Mouse (Mus musculus) layer of hippocampus, adult 11-12 months (tissue): Measurements from ENCODE around the gene 2310009B15Rik.

Experiments used
- DNase-seq: peaks from one replicate; pipeline ENCODE4 v3.0.0; 2022; ENCODE audit warnings: low spot score

The 2310009B15Rik gene

GRCm38 (mm10) chr1:138856101-138856950 is at the start of gene 2310009B15Rik:
Gene 2310009B15Rik, minus strand, starts transcription at chr1:138856852.
- peak; percentile 71 for DNase-seq

DNA sequence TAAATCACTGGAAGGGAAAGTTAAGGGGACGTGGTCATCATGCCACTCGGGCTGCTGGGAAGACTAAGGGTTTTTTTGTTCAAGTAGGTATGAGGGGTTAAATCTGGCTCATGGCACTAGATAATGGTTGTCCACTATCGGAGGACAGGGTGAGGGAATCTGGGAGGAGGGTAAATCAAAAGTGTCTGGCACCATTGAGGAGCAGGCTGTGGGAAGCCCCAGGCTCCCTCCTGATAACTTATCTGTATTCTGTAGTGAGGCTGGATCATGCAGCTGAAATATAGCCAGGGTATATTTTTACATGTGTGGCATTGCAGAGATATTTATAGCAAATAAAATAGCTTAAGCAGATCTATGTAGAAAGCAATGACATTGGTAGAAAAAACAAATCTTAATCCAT is 49.6 kb upstream of the 2310009B15Rik start:
- no peak for DNase-seq

DNA sequence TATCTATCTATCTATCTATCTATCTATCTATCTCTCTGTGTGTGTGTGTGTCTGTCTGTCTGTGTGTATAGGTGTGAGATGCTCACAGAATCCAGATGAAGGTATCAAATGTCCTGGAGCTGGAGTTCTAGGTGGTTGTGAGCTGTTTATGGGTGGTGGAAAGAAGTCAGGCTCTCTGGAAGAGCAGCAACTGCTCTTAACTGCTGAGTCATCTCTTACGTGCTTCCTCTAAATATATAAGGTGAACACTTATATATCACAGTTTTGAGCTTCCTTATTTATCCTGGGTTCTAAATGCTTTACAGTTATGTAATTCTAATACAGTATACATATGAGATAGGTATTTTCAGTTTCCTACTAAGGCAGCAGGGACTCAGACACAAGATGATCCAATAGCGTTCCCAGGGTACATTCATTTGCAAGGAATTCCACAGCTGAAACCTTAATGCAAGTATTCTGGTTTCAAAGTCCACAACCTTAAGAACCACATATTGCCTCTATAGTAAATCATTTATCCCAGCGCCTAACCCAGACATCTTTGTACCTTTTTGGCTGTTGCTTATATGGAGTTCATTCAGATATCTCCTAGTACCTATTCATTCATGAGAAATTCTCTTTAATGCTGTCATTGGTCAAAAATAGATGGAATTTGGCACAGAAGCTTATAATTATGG is 48.6 kb upstream of the 2310009B15Rik start:
- DNase-seq: no peak

DNA sequence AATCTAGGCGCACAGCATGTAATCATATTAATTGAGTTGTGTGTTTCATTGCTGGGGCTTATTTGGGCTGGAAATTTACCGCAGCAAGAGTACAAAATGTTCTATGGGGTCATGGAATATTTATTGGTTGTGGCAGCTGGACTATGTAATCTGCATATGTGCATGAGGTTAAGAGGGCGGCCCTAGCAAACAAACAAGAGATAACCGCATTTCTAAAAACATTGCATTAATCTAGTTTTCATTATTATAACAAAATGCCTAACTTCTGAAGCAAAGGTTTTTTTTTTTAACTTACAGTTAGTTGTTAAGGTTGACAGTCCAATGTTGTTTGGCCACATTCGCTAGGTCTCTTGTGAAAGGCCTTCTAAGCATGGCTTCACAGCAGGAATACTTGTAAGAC is 47.2 kb upstream of the 2310009B15Rik start:
- DNase-seq: no peak

- peak; percentile 71 for DNase-seq
These were observed 44.9 kb upstream of the 2310009B15Rik start for GRCm38 (mm10) chr1:138901431-138902117.

DNA sequence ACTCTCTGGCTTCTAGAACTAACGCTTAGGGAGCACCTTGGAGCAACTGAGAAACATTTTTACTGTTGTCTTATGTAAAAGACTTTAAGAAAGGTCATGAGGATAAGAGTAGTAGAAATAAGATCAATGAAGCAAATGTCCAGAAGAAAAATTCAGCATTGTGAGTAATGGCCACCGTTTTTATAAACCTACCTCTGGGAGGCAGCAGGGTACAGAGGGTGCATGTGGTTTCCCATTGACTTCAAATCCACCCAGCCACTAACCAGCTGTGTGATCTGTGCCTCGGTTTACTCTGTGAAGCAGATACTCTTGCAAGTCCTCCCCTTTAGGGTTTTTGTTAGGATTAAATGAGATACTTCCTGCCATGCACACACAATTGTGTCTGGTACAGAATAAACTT is 39.4 kb upstream of the 2310009B15Rik start:
- DNase-seq: no peak

DNA sequence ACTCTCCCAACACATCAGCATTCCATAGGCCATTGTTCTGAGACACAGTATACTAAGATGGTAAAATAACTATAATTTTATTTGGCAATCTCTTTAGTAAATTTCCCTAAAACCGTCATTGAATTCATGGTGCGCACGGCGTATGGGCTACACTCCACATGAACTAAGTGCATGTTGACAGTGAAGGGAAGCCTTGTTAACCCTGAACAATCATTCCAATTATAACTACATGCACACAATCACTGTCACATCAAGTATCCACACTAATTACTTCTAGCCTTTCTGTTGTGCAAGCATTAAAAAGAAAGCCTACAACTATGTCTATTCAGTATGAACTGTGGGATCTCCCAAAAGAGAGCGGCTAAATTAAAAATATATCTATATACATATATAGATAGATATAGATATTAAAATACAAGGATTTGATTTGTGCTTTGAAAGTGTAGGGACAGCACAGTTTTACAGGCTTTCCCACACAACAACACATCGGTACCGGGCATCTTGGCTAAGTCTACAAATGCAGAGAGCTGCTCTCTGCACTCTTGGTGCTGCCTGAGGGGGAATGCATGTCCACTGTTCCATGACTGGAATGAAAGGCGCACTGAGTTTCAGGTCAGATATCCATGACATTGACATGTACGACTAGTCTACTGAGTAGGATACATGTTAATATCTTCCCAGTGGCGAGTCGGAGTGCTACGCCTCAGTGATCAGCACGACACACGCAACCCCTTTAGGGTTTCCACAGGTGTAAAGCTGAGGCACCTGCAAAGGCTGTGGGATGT is 21.0 kb upstream of the 2310009B15Rik start:
- DNase-seq: no peak

- no peak for DNase-seq
These were observed 19.9 kb upstream of the 2310009B15Rik start for GRCm38 (mm10) chr1:138876371-138877045.

DNA sequence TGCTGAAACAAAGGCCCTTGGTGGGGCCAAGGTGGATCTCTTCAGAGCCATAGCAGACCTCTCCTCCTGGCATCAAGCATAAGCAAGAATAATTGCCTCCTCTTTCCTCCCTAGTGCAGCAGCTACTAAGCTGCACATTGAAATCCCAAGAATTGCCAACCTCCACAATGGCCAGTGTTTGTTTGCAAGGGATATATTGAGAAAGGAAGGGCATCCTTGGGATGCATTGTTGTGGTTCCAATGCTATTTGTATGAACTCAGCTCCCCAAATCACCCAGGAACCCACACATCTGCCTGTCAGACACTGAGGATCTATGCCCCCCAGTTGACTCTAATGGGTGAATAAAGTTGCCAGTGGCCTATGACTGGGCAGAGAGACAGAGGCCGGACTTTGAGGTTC is 5.8 kb downstream of the 2310009B15Rik start:
- no peak for DNase-seq

DNA sequence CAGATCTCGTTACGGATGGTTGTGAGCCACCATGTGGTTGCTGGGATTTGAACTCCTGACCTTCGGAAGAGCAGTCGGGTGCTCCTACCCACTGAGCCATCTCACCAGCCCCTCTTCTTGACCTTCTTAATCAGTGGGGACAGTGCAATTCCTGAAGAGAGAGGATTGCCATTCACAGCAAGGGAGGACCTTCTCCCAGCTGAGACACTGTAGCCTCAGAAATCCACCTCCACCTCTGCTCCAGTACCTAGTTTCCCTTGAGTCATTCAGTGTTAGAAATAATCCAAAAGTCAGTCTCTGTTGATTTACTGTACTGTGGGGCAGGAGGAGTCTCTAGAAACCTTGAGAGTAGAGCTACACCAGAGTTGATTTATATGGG is 6.5 kb downstream of the 2310009B15Rik start:
- DNase-seq: no peak

- no peak for DNase-seq
These were observed 7.0 kb downstream of the 2310009B15Rik start for GRCm38 (mm10) chr1:138849531-138850160.

DNA sequence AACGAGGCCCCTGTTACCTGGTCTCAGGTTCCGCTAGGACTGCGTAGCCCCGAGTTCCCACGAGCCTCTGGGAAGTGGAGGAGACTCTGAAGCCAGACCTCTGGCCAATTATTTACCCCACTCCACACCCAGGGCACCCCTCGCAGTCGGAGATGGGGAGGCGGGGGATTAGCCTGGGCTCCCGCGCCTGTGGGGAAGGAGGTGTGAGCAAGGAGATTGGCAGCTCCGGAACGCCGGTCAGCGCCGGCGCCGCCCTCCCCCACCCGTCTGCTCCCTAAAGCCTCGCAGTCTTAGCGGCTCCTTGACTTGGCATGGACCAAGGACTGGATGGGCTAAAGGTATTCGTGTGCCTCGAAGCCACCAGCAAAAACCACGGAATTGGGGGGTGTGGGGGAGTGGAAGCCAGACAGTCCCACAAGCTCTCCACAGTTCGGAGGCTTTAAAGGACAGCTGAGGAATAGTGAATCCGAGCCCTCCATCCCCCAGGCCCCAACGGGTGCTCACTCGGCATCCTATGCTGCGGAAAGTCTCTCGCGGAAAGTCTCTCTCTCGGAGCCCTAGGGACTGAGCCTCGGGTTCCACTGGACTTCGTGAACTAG is 8.0 kb downstream of the 2310009B15Rik start, which contains the start of gene Lhx9:
Gene Lhx9, minus strand, starts transcription at position 67 of the 599 bp plus-strand sequence.
- DNase-seq: no peak

DNA sequence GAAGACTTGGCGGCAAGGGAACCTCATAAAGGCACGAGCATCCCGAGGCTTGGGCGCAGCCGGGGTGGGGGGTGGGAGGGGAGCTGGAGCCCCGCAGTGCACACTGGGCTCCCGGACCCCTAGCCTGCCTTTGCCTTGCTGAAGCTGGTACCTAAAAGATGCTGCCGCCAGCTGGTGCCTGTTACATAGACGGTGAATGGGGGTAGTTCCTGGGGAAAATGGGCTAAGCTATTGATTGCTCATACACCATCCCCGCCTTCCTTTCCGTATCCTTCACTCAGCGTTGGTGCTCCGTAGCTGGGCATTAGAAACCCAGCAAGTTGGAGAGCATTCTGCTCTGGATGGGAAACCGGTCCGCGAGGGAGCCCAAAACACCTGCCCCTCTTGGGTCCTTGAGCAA is 8.6 kb downstream of the 2310009B15Rik start:
- DNase-seq: no peak

GRCm38 (mm10) chr1:138847146-138847545 is 9.5 kb downstream of the 2310009B15Rik start:
- no peak for DNase-seq

- no peak for DNase-seq
These were observed 10.1 kb downstream of the 2310009B15Rik start for GRCm38 (mm10) chr1:138846581-138846980.

- DNase-seq: no peak
These were observed 10.5 kb downstream of the 2310009B15Rik start for GRCm38 (mm10) chr1:138846131-138846530.

DNA sequence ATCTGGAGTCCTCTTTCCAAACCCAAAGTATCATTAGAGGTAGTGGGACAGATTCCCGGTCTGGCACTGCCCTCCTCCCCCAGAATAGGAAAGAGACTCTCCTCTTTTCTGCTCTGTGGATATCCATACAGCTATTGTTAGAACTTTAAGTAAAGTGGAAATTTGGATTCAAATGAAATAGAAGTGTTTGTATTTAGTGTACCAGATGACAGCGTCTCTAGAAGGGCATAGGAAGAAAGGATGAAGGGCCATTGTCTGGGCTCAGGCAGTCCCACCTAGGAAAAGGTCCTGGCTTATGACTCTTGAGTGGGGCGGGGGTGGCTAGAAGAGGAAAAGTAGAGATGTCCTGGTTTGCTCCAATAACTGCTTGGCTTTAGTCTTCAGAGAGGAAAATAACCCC is 11.2 kb downstream of the 2310009B15Rik start:
- DNase-seq: no peak

DNA sequence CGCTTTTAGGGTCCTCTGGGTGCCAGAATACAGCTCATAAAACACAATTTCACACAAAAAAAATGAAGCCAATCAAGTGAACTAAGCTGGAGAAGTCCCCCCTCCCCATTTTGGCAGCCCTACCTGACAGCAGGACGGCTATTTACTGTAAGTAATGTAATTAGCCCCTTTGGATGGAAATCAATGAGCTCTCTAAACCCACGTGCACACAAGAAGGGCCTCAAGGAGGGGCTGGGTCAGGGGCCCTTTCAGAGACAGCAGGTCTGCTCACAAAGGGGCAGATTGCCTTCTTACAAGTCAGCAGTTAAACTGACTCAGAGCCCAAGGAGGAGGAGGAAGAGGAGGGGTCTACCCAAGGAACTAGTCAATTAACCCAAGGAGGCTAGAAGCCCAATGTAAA is 12.5 kb downstream of the 2310009B15Rik start:
- DNase-seq: no peak

GRCm38 (mm10) chr1:138843361-138844091 is 13.1 kb downstream of the 2310009B15Rik start:
- no peak for DNase-seq

- DNase-seq: no peak
These were observed 13.9 kb downstream of the 2310009B15Rik start for GRCm38 (mm10) chr1:138842756-138843155.
